Comparison of ENCODE assay signal across 16 mouse cellular contexts in genomic region chr1:138343451-138343850, GRCm38 (mm10).
A peak's percentile ranks its signal among the peaks of the same experiment; 100 is the strongest.
DNase-seq lines count a peak whose midpoint lies in the region; ATAC-seq lines count a peak whose summit lies in the region.
"Had no signal": no experiment of that assay in that cellular context is flagged by ENCODE, and none has a peak within 500 bp of the region (broad histone marks: within the 10 kb centered on the region; RNA-seq: fewer than 3 reads in every experiment).

No protein-coding gene starts in this region.

- 0 out of 2 replicates have a peak, but pooled peaks cover 2% of the 10 kb centered on the region for H3K4me1 ChIP-seq in forebrain, embryonic 11.5 days (replicated peaks; ENCODE audit: control insufficient read depth, insufficient read depth, low read length)
- H3K4me1 ChIP-seq: heart, embryonic 15.5 days; limb, embryonic 15.5 days had no signal

- H3K27ac ChIP-seq in forebrain, embryonic 11.5 days (ENCODE audit: low read depth, low read length) = no peak overlapping the region
- H3K27ac ChIP-seq: forebrain, embryonic 15.5 days; heart, embryonic 15.5 days; hindbrain, embryonic 14.5 days; left cerebral cortex, adult 2 months; limb, embryonic 15.5 days had no signal

- no peak for DNase-seq in frontal cortex, postnatal 10 days (ENCODE audit: low spot score in 2 of 2)
- DNase-seq in kidney, postnatal 36 days = peak; percentile 18 to 56
- DNase-seq in kidney, adult 9 months = no peak
- peak; percentile 90 for DNase-seq in NIH3T3 (ENCODE audit: low read depth)
- peak; percentile 61 for DNase-seq in fibroblast of lung, adult 2 months (ENCODE audit: low read depth)
- DNase-seq in gastrocnemius, postnatal 25 days = no peak
- no peak for DNase-seq in forebrain, embryonic 11.5 days (ENCODE audit: low spot score)
- DNase-seq: cerebellum, adult 18-20 months; gastrocnemius, postnatal 10 days; lung, adult 2 months had no signal

- no peaks in the 10 kb centered on the region for H3K27me3 ChIP-seq in forebrain, embryonic 11.5 days (ENCODE audit: control insufficient read depth, insufficient read depth, low read length)
- H3K27me3 ChIP-seq: forebrain, embryonic 15.5 days; heart, embryonic 15.5 days; limb, embryonic 15.5 days had no signal

- no peaks in the 10 kb centered on the region for H3K9me3 ChIP-seq in forebrain, embryonic 11.5 days (ENCODE audit: control insufficient read depth, low read length)
- H3K9me3 ChIP-seq: forebrain, embryonic 15.5 days; heart, embryonic 15.5 days; limb, embryonic 15.5 days had no signal

- ATAC-seq in frontal cortex, adult (ENCODE audit: low TSS enrichment) = peak; percentile 52; the same call in 1 of the 2 replicates
- no peak for ATAC-seq in forebrain, embryonic 11.5 days (replicated peaks; ENCODE audit: low FRiP score)
- ATAC-seq: forebrain, embryonic 15.5 days had no signal

- no peak overlapping the region for H3K4me3 ChIP-seq in forebrain, embryonic 11.5 days (ENCODE audit: low read depth, low read length)
- H3K4me3 ChIP-seq: forebrain, embryonic 15.5 days; heart, embryonic 15.5 days; left cerebral cortex, adult 2 months; limb, embryonic 15.5 days had no signal

- no peak overlapping the region for H3K4me2 ChIP-seq in forebrain, embryonic 11.5 days (ENCODE audit: low read depth, low read length, severe bottlenecking)
- H3K4me2 ChIP-seq: forebrain, embryonic 15.5 days; heart, embryonic 15.5 days; hindbrain, embryonic 14.5 days; limb, embryonic 15.5 days had no signal

- WGBS in forebrain, embryonic 11.5 days = 88% methylated on average over 4 of the region's 4 CpGs

- no peaks in the 10 kb centered on the region for H3K36me3 ChIP-seq in forebrain, embryonic 11.5 days (ENCODE audit: control insufficient read depth, insufficient read depth, low read length)
- H3K36me3 ChIP-seq: forebrain, embryonic 15.5 days; heart, embryonic 15.5 days; limb, embryonic 15.5 days had no signal

- H3K9ac ChIP-seq in forebrain, embryonic 11.5 days (ENCODE audit: low read length) = no peak overlapping the region
- H3K9ac ChIP-seq: forebrain, embryonic 15.5 days; heart, embryonic 15.5 days; hindbrain, embryonic 14.5 days; limb, embryonic 15.5 days had no signal

Comparison
In these comparisons a context has a peak if more than half of its experiments do, and no peak if none do; other contexts are left out.
1. DNase-seq: peak in kidney, postnatal 36 days (2 of 2), NIH3T3 (single experiment) and fibroblast of lung, adult 2 months (single experiment); none in frontal cortex, postnatal 10 days (0 of 2), kidney, adult 9 months (single experiment), gastrocnemius, postnatal 25 days (single experiment) and forebrain, embryonic 11.5 days (single experiment).